Mouse (Mus musculus) limb, embryonic 15.5 days (tissue): ENCODE data around the gene Csrp1. TPM values are rescaled to one million over a fixed set of nuclear protein-coding genes. Genes with fewer than 3 reads are reported as not detected.

ENCODE experiments used
- ATAC-seq: fragments of 200-750 bp; cut with Nextera tagmentation; 2 replicates; pipeline ENCODE4 v1.8.0; 2017; ENCODE audit warnings: low read depth, moderate TSS enrichment; ENCODE audit not compliant: insufficient number of reproducible peaks, low FRiP score, low TSS enrichment
- H3K27ac ChIP-seq: fragments of 300-500 bp; sonication (generic); 2 replicates; pipeline ENCODE4 v1.5.1; 2015; ENCODE audit warnings: moderate library complexity, mild to moderate bottlenecking, inconsistent platforms
- H3K27me3 ChIP-seq: fragments of 300-500 bp; sonication (generic); 2 replicates; pipeline ENCODE4 v1.6.1; 2015; ENCODE audit warnings: inconsistent platforms
- H3K36me3 ChIP-seq: fragments of 300-500 bp; sonication (generic); 2 replicates; pipeline ENCODE4 v1.6.1; 2015; ENCODE audit warnings: inconsistent platforms
- H3K4me1 ChIP-seq: fragments of 300-500 bp; sonication (generic); 2 replicates; pipeline ENCODE4 v1.6.1; 2015; ENCODE audit warnings: inconsistent platforms
- H3K4me2 ChIP-seq: fragments of 300-500 bp; sonication (generic); 2 replicates; pipeline ENCODE4 v1.6.1; 2015; ENCODE audit warnings: mild to moderate bottlenecking, inconsistent platforms
- H3K4me3 ChIP-seq: fragments of 300-500 bp; sonication (generic); 2 replicates; pipeline ENCODE4 v1.5.1; 2015; ENCODE audit warnings: mild to moderate bottlenecking, inconsistent platforms
- H3K9ac ChIP-seq: fragments of 300-500 bp; sonication (generic); 2 replicates; pipeline ENCODE4 v1.6.1; 2015; ENCODE audit warnings: inconsistent platforms
- H3K9me3 ChIP-seq: fragments of 300-500 bp; sonication (generic); 2 replicates; pipeline ENCODE4 v1.6.1; 2016; ENCODE audit warnings: inconsistent platforms
- WGBS: fragments of 180-500 bp; shearing (Covaris S2); methylation state at CpG from one replicate; pipeline ENCODE4 v1.1.7; 2015; 5-methylcytosine and 5-hydroxymethylcytosine counted together
- polyA plus RNA-seq: library from polyadenylated mRNA; unstranded; fragments of >200 nt; fragmentation: Nextera tagmentation; extraction: Ambion mirVana; gene quantifications from 2 replicates; pipeline ENCODE4 v1.2.1, GENCODE M21; 2015

Gene Csrp1
- polyA plus RNA-seq: 89.7 and 104 TPM in 2 replicates

DNA sequence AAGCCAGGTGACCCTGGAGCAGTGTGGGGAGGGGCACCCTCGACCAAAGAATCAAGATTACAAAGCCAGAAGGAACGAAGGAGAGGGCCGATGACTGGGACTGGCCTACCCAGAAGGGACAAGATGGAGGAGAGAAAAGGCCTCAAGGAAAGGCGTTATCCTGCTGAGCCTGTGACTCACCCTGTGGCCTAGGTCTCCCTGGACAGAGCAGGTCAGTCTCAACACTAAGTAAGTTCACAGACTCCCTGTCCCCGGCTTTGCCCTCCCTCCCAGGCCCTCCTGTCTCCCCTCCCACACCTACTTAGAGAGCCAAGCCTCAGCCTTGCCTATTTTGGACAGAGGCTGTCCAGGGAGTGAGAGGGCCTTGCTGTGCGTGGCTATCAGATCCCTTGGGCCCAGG, at the start of gene Csrp1:
Csrp1 (plus strand) TSS at position 79 of the 400 bp plus-strand sequence.
- H3K9me3 ChIP-seq: no peaks in the 10 kb centered on the region
- 67% methylated on average over 6 of the region's 6 CpGs for WGBS
- no peak within 1 kb of the TSS for H3K4me2 ChIP-seq
- no peak within 1 kb of the TSS for H3K9ac ChIP-seq
- H3K27ac ChIP-seq: no peak within 1 kb of the TSS
- H3K4me1 ChIP-seq: peaks cover 4% of the 10 kb centered on the region; the same call in 1 of the 2 replicates
- no peaks in the 10 kb centered on the region for H3K27me3 ChIP-seq
- no peaks in the 10 kb centered on the region for H3K36me3 ChIP-seq
- no peak within 1 kb of the TSS for H3K4me3 ChIP-seq
- ATAC-seq: no peak

DNA sequence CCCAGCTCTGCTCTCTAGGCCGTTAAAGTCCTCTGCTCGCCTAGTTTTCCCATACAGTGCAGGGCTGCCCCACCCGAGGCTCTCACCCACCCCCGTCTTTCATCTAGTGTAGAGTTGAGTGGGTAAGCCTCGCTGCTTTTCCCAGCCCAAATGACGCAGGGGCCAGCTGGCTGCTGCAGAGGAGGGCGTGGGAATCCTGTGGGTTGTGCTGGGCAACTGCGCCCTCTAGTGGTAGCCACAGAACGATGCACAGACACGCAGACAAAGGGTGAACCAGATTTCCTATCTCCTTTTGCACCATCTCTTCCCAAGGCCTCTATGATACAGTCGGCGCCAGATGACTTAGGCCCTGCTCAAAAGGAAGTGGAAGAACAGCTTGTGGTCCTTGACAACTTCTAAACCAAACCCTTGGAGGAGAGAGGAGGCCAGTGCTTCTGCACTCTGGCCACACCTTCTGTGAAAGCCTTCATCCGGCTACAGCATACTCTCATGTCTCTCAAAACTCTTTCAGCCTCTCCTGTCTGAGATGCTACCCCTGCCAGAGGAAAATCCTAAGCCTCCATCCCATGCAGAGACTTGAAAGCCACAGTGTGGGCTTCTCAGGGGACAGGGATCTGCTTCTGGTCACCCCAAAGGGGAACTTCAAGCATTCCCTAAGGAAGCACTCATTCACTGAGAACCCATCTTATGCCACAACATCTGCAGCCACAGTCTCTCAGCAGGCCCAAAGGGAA, 49.3 kb upstream of the Csrp1 start:
- peak; percentile 68 for ATAC-seq
- Histone ChIP-seq H3K36me3 (no peaks in the 10 kb centered on the region), H3K9ac (no peak overlapping the region), H3K9me3 (no peaks in the 10 kb centered on the region), H3K27ac (peak overlapping the region; percentile 18; the same call in 1 of the 2 replicates), H3K27me3 (no peaks in the 10 kb centered on the region), H3K4me3 (no peak overlapping the region), H3K4me1 (peaks cover 48% of the 10 kb centered on the region), H3K4me2 (peak overlapping the region; percentile 19; the same call in 1 of the 2 replicates)
- WGBS: 8% methylated on average over 13 of the region's 13 CpGs

DNA sequence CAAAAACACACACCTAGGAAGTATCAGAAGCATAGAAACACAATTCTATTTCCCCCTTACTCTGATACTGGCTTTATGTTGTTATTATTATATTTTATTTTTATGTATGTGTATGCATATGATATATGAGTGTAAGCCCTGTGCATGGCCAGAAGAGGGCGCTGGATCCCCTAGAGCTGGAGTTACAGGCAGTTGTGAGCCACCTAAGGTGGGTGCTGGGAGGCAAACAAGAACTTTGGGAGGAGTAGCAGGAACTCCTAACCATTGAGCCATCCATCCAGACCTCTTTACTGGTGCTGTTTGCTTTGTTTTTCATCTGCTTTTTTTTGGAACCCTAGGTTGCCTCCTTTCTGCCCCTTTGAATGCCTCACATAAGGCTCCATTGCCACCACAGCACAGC, 48.5 kb upstream of the Csrp1 start:
- Histone ChIP-seq H3K4me1 (peaks cover 46% of the 10 kb centered on the region), H3K9me3 (no peaks in the 10 kb centered on the region), H3K4me2 (no peak overlapping the region), H3K36me3 (no peaks in the 10 kb centered on the region), H3K27ac (no peak overlapping the region), H3K4me3 (no peak overlapping the region), H3K27me3 (no peaks in the 10 kb centered on the region), H3K9ac (no peak overlapping the region)
- WGBS: 18% methylated on average over 1 of the region's 1 CpGs
- ATAC-seq: no peak

DNA sequence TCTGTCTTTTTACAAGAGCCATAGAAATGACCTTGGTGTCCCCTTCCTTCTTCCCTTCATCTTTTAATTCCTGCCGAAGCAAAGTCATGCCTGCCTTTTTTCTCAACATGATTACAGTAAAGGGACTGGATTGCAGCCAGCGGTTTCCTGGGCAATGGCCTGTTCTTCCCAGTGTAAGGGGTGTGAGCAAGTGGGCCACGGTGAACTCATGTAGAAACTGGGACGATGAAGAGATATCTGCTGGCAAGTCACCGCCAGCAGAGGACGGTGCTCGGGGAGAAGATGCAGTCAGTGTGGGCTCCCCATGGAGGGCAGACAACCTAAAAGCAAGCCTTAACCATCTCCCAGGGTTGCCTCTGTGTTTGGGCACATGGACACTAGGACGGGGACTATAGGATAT, 47.9 kb upstream of the Csrp1 start:
- H3K27ac ChIP-seq: peak overlapping the region; percentile 18; the same call in 1 of the 2 replicates
- no peak overlapping the region for H3K9ac ChIP-seq
- WGBS: 60% methylated on average over 8 of the region's 8 CpGs
- no peaks in the 10 kb centered on the region for H3K36me3 ChIP-seq
- H3K4me1 ChIP-seq: peaks cover 43% of the 10 kb centered on the region
- ATAC-seq: no peak
- no peak overlapping the region for H3K4me2 ChIP-seq
- no peaks in the 10 kb centered on the region for H3K9me3 ChIP-seq
- no peak overlapping the region for H3K4me3 ChIP-seq
- no peaks in the 10 kb centered on the region for H3K27me3 ChIP-seq

DNA sequence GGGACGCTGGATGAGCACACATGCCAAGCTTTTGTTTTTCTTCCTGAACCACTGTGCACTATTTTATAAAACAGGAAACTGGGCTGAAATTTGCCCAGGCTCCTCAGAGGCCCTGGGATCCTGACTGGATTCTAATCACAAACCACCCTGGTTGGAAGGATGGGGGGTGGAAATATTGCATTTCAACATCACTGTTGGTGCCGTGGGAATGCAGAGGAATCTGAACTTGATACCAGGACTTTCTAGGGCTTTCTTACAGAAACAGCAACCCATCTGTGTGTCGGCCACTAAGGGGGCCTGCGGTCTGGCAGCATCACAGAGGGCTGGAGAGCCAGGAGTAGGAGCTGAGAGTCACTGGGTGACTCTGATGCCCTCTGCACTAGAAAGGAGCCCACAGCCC, 47.5 kb upstream of the Csrp1 start:
- no peak overlapping the region for H3K9ac ChIP-seq
- no peaks in the 10 kb centered on the region for H3K9me3 ChIP-seq
- H3K4me2 ChIP-seq: no peak overlapping the region
- ATAC-seq: no peak
- no peaks in the 10 kb centered on the region for H3K36me3 ChIP-seq
- H3K4me1 ChIP-seq: peaks cover 43% of the 10 kb centered on the region
- 76% methylated on average over 4 of the region's 4 CpGs for WGBS
- no peak overlapping the region for H3K4me3 ChIP-seq
- no peak overlapping the region for H3K27ac ChIP-seq
- no peaks in the 10 kb centered on the region for H3K27me3 ChIP-seq

DNA sequence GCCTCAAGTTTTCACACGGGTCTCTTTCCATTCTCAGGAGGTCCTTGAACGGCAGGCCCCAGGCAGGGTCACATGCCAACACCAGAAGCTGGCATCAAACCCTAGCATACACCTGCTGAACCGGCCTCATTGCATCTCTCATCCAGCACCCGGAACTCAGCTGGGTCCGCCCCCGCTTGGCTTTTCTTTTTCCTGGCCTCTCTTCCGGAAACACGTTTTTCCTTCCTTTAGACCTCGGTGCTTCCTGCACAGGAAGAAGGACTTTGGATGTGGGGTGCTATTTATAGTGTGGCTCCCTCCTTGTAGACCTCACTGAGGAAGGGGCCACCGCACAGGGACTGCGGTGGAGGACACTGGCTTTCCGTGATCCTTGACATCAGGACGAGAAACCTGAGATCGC, 46.4 kb upstream of the Csrp1 start:
- H3K27me3 ChIP-seq: no peaks in the 10 kb centered on the region
- H3K4me2 ChIP-seq: no peak overlapping the region
- 75% methylated on average over 14 of the region's 14 CpGs for WGBS
- no peaks in the 10 kb centered on the region for H3K9me3 ChIP-seq
- H3K4me3 ChIP-seq: no peak overlapping the region
- no peaks in the 10 kb centered on the region for H3K36me3 ChIP-seq
- H3K27ac ChIP-seq: no peak overlapping the region
- H3K4me1 ChIP-seq: peaks cover 36% of the 10 kb centered on the region
- H3K9ac ChIP-seq: no peak overlapping the region
- no peak for ATAC-seq

DNA sequence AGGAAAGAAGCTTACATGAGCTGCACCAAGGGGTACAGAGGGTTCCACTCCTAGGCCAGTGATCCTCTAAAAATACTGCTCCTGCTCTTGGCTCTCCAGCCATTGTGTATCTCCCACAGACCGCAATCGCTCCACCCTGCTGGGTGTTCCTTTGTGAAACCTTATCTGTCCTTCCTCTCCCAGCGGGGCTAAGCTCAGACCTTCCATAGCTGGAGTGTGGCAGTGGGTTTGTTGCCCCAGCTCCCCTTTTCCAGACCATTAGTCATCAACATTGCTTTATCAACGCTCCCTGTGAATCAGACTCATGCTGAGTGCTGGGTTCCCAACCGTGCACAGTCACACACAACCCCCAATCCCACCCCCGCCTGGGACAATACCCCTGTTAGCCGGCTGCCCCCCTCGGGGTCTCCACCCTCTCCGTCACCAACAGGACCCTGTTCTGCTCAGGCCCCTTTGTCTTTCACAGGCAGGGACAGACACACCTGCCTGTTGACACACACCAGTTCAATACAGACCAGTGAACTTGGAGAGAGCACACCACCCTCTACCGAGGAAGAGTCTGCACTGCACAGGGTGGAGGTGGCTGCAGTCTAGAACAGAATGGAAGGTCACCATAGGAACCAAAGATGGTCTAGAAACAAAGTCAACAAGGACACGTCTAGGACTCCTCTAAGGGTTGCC, 44.3 kb upstream of the Csrp1 start:
- no peak overlapping the region for H3K27ac ChIP-seq
- ATAC-seq: 0 out of 2 replicates have a peak, but pooled peaks have one; percentile 24
- H3K27me3 ChIP-seq: no peaks in the 10 kb centered on the region
- H3K9me3 ChIP-seq: no peaks in the 10 kb centered on the region
- peaks cover 15% of the 10 kb centered on the region for H3K4me1 ChIP-seq
- H3K36me3 ChIP-seq: no peaks in the 10 kb centered on the region
- no peak overlapping the region for H3K4me3 ChIP-seq
- no peak overlapping the region for H3K9ac ChIP-seq
- H3K4me2 ChIP-seq: no peak overlapping the region
- whole genome bisulfite sequencing: 60% methylated on average over 11 of the region's 11 CpGs

DNA sequence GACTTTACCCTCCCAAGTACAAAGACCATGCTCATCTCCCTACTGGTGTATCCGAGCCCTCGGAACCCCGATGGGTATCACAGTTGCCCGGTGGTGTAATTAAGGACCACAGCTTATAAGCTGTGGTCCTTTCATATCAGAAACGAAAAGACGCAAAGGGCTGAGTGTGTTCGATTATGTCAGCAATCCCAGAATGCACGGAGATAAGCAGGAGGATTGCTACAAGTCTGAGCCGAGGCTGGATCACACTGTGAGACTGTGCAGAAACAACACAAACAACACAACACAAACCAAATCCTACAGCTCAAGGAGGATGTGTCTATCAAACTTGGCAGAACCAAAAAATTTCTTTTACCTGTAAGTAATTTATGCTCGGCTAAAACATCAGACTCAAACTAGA, 43.6 kb upstream of the Csrp1 start:
- no peak for ATAC-seq
- H3K4me3 ChIP-seq: no peak overlapping the region
- no peak overlapping the region for H3K4me2 ChIP-seq

DNA sequence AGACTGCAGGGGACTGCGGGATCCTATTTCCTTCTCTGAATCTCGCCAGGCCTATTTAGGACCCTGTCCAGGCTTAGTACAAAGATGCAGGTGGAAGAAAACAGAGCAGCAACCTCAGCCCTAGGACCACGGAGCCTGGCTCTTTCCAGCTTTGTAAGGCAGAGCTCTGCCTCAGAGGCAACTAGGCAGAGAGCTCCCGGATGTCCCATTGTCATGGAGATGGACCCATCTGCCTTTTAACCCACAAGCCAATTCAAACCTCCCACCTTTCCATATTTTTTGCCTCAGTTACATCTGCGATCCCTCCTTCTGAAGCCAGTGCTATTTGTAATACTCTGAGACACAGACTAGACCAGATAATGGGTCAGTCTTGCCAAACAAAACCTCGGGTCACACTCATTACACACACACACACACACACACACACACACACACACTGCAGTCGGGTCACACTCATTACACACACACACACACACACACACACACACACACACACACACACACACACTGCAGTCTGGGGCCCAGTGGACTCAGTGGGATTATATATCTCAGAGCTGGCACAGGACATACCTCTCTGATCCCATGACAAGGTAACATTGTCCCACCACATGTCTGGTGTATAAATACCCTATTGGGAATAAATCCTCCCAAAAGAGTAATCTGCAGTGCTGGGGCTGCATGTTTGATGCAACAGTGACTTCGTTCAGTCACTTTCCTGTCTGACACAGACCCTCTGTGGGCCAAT, 42.8 kb upstream of the Csrp1 start:
- H3K27me3 ChIP-seq: no peaks in the 10 kb centered on the region
- H3K9me3 ChIP-seq: no peaks in the 10 kb centered on the region
- H3K4me1 ChIP-seq: peaks cover 7% of the 10 kb centered on the region; the same call in 1 of the 2 replicates
- WGBS: 58% methylated on average over 8 of the region's 8 CpGs
- no peak overlapping the region for H3K4me2 ChIP-seq
- no peaks in the 10 kb centered on the region for H3K36me3 ChIP-seq
- no peak overlapping the region for H3K4me3 ChIP-seq
- no peak overlapping the region for H3K9ac ChIP-seq
- H3K27ac ChIP-seq: no peak overlapping the region
- ATAC-seq: no peak

More for the DNA sequence above, 43.6 kb upstream of the Csrp1 start:
- H3K27me3 ChIP-seq: no peaks in the 10 kb centered on the region
- H3K9ac ChIP-seq: no peak overlapping the region
- no peak overlapping the region for H3K27ac ChIP-seq
- WGBS: 88% methylated on average over 10 of the region's 10 CpGs
- peaks cover 12% of the 10 kb centered on the region; the same call in 1 of the 2 replicates for H3K4me1 ChIP-seq
- no peaks in the 10 kb centered on the region for H3K36me3 ChIP-seq
- no peaks in the 10 kb centered on the region for H3K9me3 ChIP-seq

DNA sequence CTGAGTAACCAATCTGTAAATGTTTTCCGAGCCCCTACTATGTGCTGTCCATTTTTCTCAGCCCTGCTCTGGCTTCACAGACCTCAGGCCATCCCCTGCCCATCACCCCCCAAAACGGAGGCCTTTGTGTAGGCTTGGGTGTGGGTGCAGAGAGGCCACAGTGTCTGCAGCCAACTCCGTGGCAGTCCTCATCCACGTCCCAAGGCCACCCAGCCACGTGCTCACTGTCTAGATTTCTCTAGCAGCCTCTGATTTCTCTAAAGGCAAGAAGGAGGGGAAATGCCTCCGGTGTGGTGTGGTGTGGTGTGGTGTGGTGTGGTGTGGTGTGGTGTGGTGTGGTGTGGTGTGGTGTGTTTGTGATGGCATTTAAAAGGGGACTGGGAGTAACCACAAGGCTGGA, 41.7 kb upstream of the Csrp1 start:
- H3K9me3 ChIP-seq: no peaks in the 10 kb centered on the region
- H3K4me2 ChIP-seq: no peak overlapping the region
- H3K9ac ChIP-seq: no peak overlapping the region
- H3K27me3 ChIP-seq: no peaks in the 10 kb centered on the region
- 77% methylated on average over 6 of the region's 6 CpGs for WGBS
- 0 out of 2 replicates have a peak, but pooled peaks cover 2% of the 10 kb centered on the region for H3K4me1 ChIP-seq
- ATAC-seq: no peak
- H3K27ac ChIP-seq: no peak overlapping the region
- no peaks in the 10 kb centered on the region for H3K36me3 ChIP-seq
- H3K4me3 ChIP-seq: no peak overlapping the region

DNA sequence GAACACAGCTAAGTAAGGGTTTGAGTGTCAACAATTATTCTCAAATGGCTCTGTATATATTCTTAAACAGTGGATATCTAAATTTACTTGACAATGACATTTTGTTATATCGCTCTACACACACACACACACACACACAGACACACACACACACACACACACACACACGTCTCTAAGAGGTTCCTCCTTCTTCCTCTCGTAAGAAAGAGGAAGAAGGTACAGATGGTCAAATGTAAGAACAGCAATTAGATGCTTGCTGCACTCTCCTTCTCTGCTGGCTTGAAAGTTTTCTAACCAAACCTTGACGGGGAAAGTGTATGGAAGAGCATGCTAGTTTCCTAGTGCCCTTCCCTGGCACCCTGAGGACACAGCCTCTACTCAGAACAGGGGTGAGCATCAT, 39.1 kb upstream of the Csrp1 start:
- no peak for ATAC-seq
- Histone ChIP-seq H3K36me3 (no peaks in the 10 kb centered on the region), H3K4me3 (no peak overlapping the region), H3K4me2 (no peak overlapping the region), H3K27ac (no peak overlapping the region), H3K4me1 (peaks cover 5% of the 10 kb centered on the region), H3K9ac (no peak overlapping the region), H3K9me3 (no peaks in the 10 kb centered on the region), H3K27me3 (no peaks in the 10 kb centered on the region)
- WGBS: 70% methylated on average over 4 of the region's 4 CpGs

DNA sequence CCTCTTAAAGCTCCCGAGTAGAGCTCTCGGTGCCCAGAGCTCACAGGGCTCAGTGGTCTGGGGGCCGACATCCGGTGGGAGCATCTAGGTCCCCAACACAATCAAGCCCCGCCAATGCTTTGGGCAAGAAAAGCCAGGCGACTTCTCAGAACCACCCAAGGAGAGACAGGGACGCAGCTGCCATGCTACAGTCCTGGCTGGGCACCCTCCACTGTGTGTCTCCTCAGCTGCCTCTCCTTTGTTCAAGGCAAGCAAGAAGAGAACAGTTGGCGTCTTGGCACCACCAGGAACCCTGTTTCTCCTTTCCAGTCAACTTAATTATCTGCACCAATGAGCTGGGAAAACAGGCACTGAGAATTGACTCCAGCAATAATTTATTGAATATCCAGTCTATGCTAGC, 38.7 kb upstream of the Csrp1 start:
- Histone ChIP-seq H3K9ac (no peak overlapping the region), H3K4me1 (peaks cover 9% of the 10 kb centered on the region), H3K4me3 (no peak overlapping the region), H3K27ac (no peak overlapping the region), H3K36me3 (no peaks in the 10 kb centered on the region), H3K9me3 (no peaks in the 10 kb centered on the region), H3K4me2 (no peak overlapping the region), H3K27me3 (no peaks in the 10 kb centered on the region)
- no peak for ATAC-seq
- WGBS: 74% methylated on average over 8 of the region's 8 CpGs
